Mouse (Mus musculus) v-Abl transformed pro-B cells (cell line): ENCODE measurements around the gene Rps6kb2.

ENCODE experiments used
- in situ Hi-C, 2 experiments: fragments of 400-800 bp; cut with MboI; formaldehyde crosslinking; loops; one replicate each; pipeline ENCODE4 v1.15.1; 2025; ENCODE audit not compliant: unreplicated experiment in 2 of 2

Rps6kb2 gene

DNA sequence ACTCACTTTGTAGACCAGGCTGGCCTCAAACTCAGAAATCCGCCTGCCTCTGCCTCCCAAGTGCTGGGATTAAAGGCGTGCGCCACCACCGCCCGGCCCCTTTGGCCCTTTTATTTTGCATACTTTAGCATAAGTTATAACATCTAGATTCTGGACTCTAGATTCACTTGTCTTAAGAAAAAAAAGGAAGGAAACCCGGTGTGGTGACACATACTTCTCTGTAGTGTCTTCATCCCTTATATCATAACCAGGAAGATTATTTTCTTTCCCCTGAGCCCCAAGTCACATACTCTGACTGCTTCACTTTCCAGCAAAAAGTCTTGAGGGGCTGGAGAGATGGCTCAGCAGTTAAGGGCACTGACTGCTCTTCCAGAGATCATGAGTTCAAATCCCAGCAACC is 41.3 kb downstream of the Rps6kb2 start:
- in situ Hi-C loops: loop anchor here in 1 of 2 experiments (5.0 kb wide), 1 partner anchor 80 kb away; the partner anchor contains the start of gene Rad9a

DNA sequence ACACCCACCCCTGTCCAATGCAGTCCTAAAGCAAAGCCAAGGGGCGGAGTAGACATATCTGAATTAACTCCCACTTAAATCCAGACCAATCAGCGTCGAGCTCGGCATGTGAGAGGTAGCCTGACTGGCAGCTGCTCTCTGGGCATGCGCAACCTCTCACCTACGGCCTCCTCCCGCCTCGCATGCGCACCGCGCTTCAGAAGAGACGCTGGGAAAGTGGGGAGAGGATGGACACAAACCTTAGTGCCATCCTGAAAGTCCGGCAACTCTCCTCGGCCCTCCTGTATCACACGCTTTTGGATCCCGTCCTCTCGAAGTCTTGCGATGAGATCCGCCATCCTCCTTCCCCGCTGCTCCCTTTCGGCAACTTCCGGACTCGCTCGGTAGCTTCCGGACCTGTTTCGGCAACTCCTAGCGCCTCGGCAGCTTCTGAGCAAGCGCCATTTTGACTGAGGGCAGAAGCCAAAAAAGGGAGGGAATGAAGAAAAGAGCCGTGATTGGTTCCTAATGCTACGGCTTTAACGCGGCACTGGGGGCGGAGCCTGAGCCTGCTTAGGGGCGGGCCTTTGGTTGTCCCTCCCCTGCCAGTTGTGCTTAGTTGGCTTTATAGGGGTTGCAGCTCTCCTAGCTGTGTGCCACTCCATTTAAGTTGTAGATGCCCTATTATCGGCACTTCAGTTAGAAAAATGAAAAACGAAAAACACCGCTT is 41.9 kb downstream of the Rps6kb2 start:
- in situ Hi-C loops: loop anchor here in 1 of 2 experiments (5.0 kb wide), 1 partner anchor 81 kb away; the partner anchor contains the start of gene Rad9a

DNA sequence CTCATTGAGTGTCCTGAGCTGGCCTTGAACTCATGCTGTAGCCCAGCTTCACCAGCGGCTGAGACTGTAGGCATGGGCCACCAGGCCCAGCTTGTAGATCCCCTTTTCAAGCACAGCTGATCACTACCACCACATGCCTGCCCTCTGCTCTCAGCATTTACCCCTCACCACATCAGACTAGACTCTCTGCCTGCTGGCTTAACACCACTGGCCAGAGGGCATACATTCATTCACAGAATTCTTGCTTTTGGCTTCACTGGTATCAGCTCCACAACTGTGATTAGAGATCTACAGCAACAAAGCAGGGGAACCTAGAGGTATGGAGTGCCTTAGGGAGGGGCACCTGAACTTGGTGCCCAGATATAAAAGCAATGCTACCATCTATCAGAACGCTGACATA is 42.7 kb downstream of the Rps6kb2 start:
- in situ Hi-C loops: loop anchor here in 1 of 2 experiments (5.0 kb wide), 1 partner anchor 82 kb away; the partner anchor contains the start of gene Rad9a

DNA sequence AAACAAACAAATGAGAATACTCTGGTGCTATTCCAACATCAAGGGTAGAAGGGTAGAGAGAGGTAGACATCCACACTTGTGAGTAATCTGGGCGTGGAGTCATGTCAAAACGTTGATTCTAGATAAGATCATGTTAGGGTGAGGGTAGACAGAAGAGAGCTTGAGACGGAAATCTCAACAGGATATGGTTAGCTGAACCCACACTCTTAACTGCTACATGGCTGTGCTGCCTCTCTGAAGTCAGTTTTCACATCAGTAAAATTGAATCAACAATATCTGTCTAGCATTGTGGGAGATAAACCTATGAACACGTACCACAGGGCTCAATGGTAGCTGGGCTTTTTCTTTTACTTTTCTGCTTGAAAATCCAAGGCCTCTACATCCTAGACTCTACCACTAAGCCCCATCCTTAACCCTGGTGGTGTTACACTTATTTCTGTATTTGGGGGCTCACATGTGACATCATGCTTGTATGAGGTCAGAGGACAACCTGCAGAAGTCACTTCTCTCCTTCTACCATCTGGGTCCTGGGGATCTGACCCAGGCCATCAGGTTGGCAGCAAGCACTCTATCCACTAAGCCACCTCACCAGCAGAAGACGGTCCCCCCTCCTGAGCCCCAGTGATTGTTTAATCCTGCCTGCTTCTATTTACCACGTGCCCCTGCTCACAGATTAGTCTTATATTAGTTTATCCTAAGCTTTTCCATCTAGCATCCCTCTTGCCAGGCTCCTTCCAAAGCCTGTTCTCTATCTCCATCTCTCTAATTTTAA is 43.3 kb downstream of the Rps6kb2 start:
- in situ Hi-C loops: loop anchor here in 1 of 2 experiments (5.0 kb wide), 1 partner anchor 82 kb away; the partner anchor contains the start of gene Rad9a

DNA sequence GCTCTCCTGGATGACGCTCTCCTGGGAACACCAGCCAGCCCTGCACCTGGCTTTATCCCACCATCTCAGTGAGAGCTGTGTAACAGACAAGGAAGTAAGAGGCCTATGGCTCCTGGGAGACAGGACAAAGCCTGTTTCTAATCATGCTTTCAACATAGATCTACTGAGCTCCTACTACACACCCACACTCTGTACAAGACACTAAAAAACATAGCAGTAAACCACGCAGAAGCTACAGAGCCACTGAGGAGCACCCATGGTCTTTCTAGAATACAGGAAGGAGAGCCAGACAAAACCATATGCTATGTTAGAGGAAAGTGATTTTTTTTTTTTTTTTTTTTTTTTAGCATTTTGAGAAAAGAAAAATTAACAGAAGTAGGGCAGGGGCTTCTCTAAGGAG is 44.8 kb downstream of the Rps6kb2 start:
- in situ Hi-C loops: no loop called here

DNA sequence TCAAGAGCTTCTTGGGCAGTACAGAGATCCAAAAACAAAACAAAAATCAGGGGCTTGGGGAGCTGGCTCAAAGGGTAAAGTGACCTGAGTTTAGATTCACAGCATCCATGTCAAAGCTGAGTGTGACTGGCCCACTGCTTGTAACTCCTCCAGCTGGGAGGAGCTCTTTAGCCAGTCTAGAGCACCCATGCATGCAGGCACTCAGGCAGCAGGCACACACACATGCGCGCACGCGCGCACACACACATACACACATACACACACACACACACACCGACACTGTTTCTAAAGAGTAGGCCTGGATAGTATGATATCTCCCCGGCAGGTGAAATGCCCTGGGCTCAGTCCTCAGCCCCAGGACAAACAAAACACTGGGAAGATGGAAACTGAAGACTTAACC is 46.1 kb downstream of the Rps6kb2 start:
- in situ Hi-C loops: no loop called here

DNA sequence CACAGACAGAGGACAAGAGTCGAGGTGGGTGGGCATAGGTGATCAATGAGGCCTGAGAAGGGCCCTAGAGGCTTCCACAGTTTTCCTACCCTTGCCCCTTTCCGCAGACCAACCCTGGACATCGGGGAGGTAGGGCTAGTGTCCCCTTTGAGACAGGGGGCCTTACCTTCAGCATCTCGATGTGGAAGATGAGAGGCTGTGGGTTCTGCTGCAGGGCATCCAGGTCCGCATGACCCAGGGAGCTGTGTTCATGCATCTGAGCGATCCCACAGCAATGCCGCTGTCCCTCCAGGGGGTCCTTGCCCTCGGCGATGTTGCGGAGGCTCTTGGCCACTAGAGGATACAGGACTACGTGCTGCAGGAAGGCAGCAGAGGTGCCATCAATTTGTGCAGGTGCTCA is 47.3 kb downstream of the Rps6kb2 start:
- in situ Hi-C loops: no loop called here

DNA sequence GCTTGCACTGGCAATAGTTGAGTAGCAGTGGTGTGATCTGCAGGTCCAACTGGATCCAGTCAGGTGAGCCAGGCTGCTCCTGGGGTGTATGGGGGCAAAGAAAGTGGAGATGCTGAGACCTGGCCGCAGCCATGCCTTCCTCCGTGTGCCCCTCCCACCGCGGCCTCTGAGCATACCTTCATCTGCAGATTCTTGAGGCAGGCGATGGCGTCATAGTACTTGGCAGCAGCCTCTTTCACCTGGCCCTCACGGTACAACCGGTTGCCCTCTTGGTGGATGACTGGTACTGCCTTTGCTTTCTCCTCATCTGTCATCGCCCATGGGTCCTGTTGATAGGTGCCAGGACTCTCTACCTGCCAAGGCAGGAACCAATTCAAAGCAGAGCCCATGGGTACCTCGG is 48.0 kb downstream of the Rps6kb2 start:
- in situ Hi-C loops: no loop called here

DNA sequence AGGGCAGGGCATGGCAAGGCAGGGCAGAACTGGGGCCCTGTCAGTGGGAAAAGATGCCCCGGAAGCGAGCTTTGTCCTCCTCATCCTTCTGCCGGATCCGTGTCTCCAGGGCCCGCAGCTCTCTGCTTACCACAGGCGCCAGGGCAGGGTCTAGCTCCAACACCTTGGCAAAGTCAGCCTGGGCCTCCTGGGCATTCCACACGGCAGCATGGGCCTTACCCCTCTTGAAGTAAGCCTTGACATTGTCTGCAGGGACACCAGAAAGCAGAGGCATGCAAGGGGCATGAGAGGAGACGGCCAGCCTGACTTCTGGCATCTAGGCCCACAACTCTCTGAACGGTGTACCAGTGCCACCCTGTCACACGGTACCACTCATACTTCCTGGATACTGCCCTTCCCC is 48.6 kb downstream of the Rps6kb2 start:
- in situ Hi-C loops: no loop called here

DNA sequence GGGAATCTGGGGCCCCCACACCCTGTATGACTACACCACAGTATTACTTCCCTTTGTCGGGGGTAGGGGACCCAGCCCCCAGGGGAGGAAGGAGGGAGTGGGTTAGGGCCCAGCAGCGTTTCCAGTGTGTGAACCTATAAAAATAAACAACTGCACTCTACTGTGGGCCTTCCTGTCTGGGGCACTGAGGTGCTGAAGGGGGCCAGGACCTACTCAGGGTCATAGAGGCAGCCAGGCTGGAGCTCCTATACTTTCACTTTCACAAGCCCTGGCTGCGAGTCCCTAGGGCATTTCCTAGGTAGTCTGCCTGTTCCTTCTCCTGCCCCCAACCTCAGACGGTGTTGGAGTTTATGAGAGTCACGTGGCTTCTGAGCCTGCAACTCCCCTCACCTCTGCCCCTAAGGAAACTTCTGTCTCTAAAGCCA is 49.3 kb downstream of the Rps6kb2 start:
- in situ Hi-C loops: no loop called here

DNA sequence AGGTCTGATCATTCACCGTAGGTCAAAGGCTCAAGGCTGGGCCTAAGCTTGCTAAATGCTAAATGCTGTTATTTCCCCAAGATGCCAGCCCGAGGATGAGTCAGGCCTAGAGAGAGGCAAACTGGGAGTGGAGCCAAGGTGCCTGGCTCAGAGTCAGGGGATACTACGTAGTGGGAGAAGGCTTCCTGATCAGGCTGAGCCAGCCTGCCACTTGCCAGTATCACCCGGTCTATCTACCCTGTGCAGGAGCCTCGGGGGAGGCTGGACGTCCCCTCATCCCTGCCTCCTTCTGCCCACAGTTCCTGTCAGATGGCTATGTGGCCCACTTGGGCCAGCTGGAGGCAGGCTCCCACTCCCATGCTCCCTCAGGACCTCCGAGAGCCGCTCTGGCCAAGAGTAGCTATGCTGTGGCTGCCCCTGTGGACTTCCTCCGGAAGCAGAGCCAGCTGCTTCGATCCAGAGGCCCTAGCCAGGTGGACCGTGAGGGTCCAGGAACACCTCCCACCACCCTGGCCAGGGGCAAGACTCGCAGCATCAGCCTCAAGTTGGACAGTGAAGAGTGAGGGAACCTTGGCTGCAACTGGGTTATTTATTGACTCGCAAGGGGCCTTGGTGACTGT is 49.9 kb downstream of the Rps6kb2 start:
- in situ Hi-C loops: no loop called here

DNA sequence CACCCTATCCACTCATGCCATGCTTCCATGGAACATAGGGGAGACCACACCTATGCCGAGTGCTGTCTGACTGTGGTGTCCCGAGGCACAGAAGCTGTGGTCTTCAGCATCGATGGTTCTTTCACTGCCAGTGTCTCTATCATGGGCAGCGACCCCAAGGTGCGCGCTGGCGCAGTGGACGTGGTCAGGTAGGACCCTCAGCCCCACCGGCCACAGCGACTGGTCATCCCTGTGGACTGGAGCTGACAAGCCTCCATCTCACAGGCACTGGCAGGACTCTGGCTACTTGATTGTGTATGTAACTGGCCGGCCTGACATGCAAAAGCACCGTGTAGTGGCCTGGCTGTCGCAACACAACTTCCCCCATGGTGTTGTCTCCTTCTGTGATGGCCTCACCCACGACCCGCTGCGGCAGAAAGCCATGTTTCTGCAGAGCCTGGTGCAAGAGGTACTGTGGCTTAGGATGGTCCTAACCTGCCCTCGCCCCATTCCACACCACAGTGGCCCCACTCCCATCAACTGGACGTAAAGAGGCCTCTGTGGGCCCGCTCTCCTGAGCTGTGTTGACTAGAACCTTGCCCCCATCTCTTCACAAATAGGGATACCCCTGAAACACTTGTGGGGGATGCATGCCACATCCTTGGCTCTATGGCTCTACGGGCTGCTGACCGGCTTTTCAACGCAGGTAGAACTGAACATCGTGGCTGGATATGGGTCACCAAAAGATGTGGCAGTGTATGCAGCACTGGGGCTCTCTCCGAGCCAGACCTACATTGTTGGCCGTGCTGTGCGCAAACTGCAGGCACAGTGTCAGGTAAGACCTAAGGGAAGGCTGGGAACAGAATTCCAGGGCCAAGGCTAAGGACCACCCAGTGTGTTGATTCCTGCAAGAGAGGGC is 50.8 kb downstream of the Rps6kb2 start:
- in situ Hi-C loops: no loop called here

DNA sequence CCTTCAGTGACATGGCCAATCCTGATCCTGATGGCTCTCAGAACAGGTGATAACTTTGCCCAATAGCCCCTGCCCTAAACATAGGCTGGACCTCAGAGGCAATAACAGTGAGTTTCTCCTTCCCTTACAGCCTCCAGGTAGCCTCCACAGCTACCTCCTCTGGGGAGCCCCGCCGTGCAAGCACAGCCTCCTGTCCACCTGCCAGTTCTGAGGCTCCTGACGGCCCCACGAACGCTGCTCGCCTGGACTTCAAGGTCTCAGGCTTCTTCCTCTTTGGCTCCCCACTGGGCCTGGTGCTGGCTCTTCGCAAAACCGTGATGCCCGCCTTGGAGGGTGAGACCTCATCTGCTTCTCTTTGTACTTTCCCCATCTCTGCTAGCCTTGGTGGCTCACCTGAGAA is 54.6 kb downstream of the Rps6kb2 start:
- in situ Hi-C loops: no loop called here

DNA sequence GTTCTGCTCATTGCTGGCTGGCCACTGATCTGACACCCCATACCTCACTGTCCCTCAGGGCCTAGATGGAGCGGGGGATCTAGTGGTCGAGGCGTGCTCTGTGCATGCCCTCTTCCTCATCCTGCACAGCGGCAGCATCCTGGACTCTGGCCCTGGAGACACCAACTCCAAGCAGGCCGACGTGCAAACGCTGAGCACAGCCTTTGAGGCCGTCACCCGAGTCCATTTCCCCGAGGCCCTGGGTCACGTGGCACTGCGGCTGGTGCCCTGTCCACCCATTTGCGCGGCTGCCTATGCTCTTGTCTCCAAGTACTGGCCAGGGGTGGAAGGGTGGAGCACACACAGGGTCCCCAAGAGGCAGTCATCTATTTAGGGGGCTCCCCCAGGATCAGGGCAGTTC is 56.5 kb downstream of the Rps6kb2 start:
- in situ Hi-C loops: no loop called here

DNA sequence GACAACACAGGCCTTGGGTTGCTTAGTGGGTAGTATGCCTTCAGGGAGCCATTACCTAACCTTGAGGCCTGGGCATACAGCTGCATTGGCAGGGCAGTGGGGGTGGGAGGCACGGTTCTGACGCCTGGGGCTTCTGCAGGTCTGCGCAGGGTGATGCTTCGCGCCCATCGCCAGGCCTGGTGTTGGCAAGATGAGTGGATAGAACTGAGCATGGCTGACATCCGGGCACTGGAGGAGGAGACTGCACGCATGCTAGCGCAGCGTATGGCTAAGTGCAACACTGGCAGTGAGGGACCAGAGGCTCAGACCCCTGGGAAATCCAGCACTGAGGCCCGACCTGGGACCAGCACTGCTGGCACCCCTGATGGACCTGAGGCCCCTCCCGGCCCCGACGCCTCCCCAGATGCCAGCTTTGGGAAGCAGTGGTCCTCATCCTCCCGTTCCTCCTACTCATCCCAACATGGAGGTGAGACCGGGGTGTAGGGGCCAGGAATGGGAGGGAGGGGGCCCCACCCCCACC is 58.4 kb downstream of the Rps6kb2 start:
- in situ Hi-C loops: no loop called here
